Mouse (Mus musculus) neural tube, embryonic 10.5 days (tissue): ENCODE measurements around the gene Nrtn.
A peak's percentile ranks its signal among the peaks of the same experiment; 100 is the strongest.

Experiments used
- DNase-seq: peaks from one replicate; pipeline ENCODE4 v3.0.0-alpha.2; 2017; ENCODE audit warnings: low spot score; ENCODE audit errors: extremely low spot score

Nrtn gene

DNA sequence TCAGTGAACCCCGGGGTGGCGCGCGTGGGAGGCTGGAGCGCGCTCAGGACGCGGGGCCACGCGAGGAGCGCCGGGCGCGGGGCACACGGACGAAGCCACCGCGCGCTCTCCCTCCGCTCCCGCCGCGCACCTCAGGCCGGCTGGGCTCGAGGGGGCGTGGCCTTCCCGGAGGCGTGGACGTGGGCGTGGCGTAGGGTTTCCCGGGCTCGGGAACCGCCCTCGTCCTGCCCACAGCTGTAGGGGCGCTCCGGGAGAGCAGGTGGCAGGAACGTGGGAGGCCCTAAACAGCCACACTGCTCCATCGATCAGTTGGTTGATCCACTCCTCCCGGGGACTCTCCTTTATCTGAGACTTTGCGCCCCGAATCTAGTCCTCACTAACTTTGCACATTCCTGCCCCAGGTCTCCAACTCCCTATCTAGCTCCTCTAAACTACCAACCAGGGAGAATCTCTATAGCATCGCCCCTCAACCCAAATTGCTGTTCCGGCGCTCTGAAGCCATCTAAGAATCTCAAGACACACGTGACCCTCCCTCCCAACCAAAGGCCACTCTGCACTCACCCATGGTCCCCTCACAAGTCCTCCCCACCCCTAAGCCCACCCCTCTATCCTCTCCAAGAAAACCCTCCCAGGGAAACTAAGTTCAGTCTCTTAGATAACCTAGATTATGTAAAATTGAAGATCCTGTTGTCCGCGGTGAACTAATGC lies at the start of gene Nrtn:
Gene Nrtn (minus strand): TSS at position 115 of the 708 bp plus-strand sequence.
- DNase-seq, result peak; percentile 86

DNA sequence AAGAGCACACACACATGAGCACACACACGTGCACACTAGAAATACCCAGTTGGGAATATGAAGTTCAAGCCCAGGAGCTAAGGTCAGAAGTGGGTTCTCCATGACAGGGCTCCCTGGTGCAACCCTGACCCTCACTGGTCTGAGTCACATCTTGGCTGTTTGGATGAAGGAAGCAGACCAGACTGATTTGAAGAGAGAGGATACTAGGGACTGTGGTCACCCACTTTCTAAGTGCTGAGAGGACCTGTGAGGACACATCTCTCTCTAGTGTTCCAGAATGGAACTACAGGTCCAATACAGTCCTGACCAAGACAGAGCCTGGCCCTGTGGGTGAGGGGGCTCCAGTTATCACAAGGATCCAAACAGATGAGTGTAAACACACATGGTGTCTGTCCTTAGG lies 48.5 kb upstream of the Nrtn start:
- no peak for DNase-seq

- no peak for DNase-seq
These were observed 47.6 kb upstream of the Nrtn start for GRCm38 (mm10) chr17:56804952-56805351.

GRCm38 (mm10) chr17:56802065-56802464 lies 44.7 kb upstream of the Nrtn start:
- DNase-seq, result no peak

- no peak for DNase-seq
These were observed 41.9 kb upstream of the Nrtn start for GRCm38 (mm10) chr17:56799276-56799675.

GRCm38 (mm10) chr17:56793614-56794319 lies 36.4 kb upstream of the Nrtn start:
- no peak for DNase-seq

DNA sequence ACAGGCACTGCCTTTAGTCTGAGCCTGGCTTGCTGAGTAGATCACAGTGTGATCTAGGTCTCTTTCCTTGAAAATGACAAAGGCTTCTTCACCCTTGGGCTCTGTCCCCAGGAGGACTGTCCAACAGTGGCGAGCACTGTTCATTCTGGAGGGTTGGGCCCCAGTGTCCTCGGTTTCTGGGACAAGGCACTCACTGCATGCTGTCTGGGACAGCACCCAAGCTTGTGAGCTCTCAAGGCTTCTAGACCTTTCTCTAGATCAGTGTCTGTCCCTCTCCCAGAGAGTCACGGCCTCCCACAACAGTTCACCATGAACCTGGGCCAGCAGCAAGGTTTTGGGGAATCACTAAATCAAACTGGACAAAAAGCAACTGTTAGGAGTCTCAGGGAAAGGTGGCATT lies 35.3 kb upstream of the Nrtn start:
- no peak for DNase-seq

- no peak for DNase-seq
These were observed 32.0 kb upstream of the Nrtn start for GRCm38 (mm10) chr17:56789286-56789685.

GRCm38 (mm10) chr17:56788886-56789285 lies 31.6 kb upstream of the Nrtn start:
- no peak for DNase-seq

DNA sequence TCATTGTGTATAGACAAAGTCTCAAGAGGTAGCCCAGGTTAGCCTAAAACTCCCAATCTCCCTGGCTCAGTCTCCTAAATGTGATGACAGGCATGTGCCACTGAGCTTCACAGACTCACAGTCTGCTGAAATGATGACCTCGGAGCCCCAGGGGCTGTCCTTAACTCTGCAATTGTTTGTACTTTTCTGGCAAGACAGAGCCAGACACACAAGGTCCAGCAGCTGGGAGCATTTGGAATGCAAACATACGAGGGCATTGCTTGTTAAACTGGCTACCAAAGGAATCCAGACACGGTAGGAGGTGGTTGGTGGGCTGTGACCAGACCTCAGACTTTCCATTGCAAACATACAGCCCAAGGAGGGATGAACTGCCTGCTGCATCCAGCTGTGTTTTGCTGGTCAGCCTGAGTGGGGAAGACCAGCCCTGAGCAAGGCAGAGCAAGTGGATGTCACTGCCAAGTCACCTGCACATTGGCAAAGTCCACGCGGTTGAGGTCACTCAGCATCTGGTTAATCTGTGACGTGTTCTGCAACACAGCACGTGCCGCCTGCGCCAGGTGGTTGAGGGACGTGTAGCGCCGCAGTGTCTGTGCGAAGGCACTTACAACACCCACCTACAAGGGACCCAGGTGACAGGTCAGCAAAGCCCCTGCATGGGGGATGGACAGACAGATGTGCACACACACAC lies 23.1 kb upstream of the Nrtn start:
- no peak for DNase-seq

GRCm38 (mm10) chr17:56778779-56779362 lies 21.5 kb upstream of the Nrtn start:
- no peak for DNase-seq

- no peak for DNase-seq
These were observed 20.2 kb upstream of the Nrtn start for GRCm38 (mm10) chr17:56777568-56777967.

GRCm38 (mm10) chr17:56769950-56770349 lies 12.6 kb upstream of the Nrtn start, which contains the start of gene Prr22:
Gene Prr22, plus strand, starts transcription at chr17:56770250.
- DNase-seq, result no peak

- DNase-seq, result no peak
These were observed 11.6 kb upstream of the Nrtn start for GRCm38 (mm10) chr17:56768941-56769340.

DNA sequence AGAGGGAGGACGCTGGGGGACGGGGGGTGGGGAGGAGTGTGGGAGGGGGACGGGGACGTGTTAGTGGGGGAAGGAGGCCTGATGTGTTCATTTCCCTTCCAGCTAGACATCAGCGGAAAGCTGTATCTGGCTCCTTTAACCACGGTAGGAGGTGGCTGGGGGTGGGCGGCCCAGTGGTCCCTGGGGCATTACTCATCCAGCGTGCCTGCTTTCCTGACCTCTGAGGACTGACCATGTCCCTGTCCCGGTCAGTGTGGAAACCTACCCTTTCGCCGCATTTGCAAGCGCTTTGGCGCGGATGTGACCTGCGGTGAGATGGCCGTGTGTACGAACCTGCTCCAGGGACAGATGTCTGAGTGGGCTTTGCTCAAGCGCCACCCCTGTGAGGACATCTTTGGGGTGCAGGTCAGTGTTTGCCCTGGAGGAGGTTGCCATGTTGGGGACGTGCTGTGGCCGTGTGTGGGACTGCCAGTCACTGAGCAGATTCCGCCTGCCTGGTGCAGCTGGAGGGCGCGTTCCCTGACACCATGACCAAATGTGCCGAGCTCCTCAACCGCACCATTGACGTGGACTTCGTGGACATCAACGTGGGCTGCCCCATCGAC lies 10.3 kb upstream of the Nrtn start:
- DNase-seq, result no peak

GRCm38 (mm10) chr17:56766631-56767405 lies 9.5 kb upstream of the Nrtn start:
- no peak for DNase-seq

DNA sequence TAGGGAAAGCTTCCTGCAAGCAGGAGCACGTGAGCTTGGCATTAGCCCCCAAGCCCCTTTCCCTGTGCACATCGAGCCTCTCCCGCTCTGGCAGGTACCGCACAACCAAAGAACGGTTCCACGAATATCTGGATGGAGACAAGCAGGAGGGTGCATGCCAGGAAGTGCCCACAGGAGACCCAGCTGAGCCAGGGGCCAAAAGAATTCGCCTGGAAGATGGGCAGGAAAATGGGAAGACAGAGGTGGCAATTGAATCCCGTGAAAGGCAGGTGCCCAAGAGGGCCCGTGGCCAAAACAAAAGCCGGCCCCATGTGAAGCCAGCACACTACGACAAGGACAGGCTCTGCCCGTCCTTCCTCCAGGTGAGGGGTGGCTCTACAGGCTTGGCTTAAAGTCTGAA lies 8.1 kb upstream of the Nrtn start:
- no peak for DNase-seq

- DNase-seq, result peak; percentile 91
These were observed 7.4 kb upstream of the Nrtn start, which contains the start of gene Dus3l for GRCm38 (mm10) chr17:56764474-56765354. Gene Dus3l, plus strand, starts transcription at chr17:56764757.

DNA sequence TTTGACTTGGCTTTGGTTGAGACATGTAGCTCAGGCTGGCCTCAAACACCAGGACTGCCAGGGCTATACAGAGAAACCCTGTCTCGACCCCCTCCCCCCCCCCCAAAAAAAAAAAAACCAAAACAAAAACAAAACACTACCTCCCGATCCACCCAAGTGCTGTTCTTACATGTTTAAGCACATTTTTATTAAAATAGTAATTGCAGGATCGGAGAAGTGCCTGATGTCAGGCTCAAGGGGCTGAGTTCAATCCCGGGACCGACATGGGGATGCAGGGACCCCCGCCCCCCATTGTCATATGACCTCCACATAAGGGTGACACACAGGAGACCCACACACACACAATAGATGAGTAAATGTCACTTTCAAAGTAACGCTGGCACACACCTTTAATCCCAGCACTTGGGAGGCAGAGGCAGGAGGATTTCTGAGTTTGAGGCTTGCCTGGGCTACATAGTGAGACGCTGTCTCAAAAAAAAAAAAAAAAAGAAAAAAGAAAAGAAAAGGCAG lies 6.5 kb upstream of the Nrtn start:
- DNase-seq, result no peak
